23 mouse cellular contexts compared by ENCODE assay signal in the genomic region with DNA sequence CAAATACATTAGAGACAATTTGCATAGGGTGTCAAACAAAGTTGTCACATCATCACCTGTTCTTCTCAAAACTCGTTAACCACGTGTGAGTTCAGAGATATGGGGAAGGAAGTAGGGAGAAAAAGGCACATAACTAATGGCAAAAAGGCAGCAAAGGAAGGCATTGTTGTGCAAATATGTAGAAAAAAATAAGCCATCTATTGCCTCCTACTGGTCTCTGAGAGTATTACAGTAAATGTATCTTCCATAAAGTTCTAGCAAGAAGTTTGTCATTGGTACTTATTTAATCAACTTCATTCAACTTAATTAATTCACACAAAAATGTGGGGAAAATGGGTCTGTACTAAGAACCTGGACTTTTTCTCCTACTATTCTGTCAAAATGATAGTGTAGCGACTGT.
DNase-seq lines count a peak whose midpoint lies in the region; ATAC-seq and TF ChIP-seq lines count a peak whose summit lies in the region.
"Had no signal": no experiment of that assay in that cellular context is flagged by ENCODE, and none has a peak within 500 bp of the region (broad histone marks: within the 10 kb centered on the region; RNA-seq: fewer than 3 reads in every experiment).

No protein-coding gene starts in this region.

- H3K27me3 ChIP-seq in E14TG2a.4 (ENCODE audit: insufficient read depth, low read length) = no peaks in the 10 kb centered on the region
- H3K27me3 ChIP-seq: embryonic facial prominence, embryonic 12.5 days; forebrain, embryonic 13.5 days; heart, embryonic 12.5 days; limb, embryonic 13.5 days; liver, embryonic 15.5 days; Patski had no signal

- no peaks in the 10 kb centered on the region for H3K36me3 ChIP-seq in E14TG2a.4 (ENCODE audit: insufficient read depth, low read length)
- H3K36me3 ChIP-seq: embryonic facial prominence, embryonic 12.5 days; heart, embryonic 12.5 days; hindbrain, embryonic 10.5 days; limb, embryonic 13.5 days; liver, embryonic 15.5 days had no signal

- peak; percentile 61 for TF ChIP-seq CTCF in layer of hippocampus, adult 2 months (conservative IDR thresholded peaks at IDR 0.05)
- TF ChIP-seq CTCF in E14TG2a.4 (conservative IDR thresholded peaks at IDR 0.05; ENCODE audit: low read length) = peak; percentile 56

- DNase-seq in layer of hippocampus, adult 2 months (ENCODE audit: low spot score in 2 of 2) = no peak
- DNase-seq in layer of hippocampus, postnatal 14 days (ENCODE audit: low spot score in 2 of 2) = no peak
- peak; percentile 26 for DNase-seq in 416B (ENCODE audit: low read depth)
- peak; percentile 2 for DNase-seq in induced T-regulatory cell, adult 2 months (ENCODE audit: low read depth)
- DNase-seq in lung, postnatal 14 days = no peak
- DNase-seq: adrenal gland, adult 8-10 months; cerebellum, adult 11-12 months; cerebellum, postnatal 14 days; heart, postnatal 10 days; kidney, adult 11 months; kidney, postnatal 4 days had no signal

- ATAC-seq in frontal cortex, adult (ENCODE audit: low TSS enrichment) = no peak
- ATAC-seq: activated CD4-positive, CD25-positive, alpha-beta regulatory T cell, adult 4 months; forebrain, embryonic 13.5 days; hindbrain, embryonic 16.5 days; lung, postnatal 0 days; Patski had no signal

- peaks cover 6% of the 10 kb centered on the region; the same call in 1 of the 2 replicates for H3K4me1 ChIP-seq in E14TG2a.4 (replicated peaks; ENCODE audit: low read depth, low read length)
- H3K4me1 ChIP-seq: heart, embryonic 12.5 days; limb, embryonic 13.5 days; liver, embryonic 15.5 days had no signal

- H3K9me3 ChIP-seq in E14TG2a.4 (ENCODE audit: low read length) = no peaks in the 10 kb centered on the region
- H3K9me3 ChIP-seq: embryonic facial prominence, embryonic 12.5 days; forebrain, embryonic 13.5 days; heart, embryonic 12.5 days; hindbrain, embryonic 10.5 days; limb, embryonic 13.5 days; liver, embryonic 15.5 days had no signal

- H3K27ac ChIP-seq in layer of hippocampus, adult 2 months = no peak overlapping the region
- H3K27ac ChIP-seq: embryonic facial prominence, embryonic 12.5 days; forebrain, embryonic 13.5 days; hindbrain, embryonic 10.5 days; limb, embryonic 13.5 days; liver, embryonic 15.5 days had no signal

- H3K4me3 ChIP-seq in layer of hippocampus, adult 2 months = no peak overlapping the region
- H3K4me3 ChIP-seq in E14TG2a.4 (replicated peaks; ENCODE audit: low read length) = no peak overlapping the region
- H3K4me3 ChIP-seq: embryonic facial prominence, embryonic 12.5 days; forebrain, embryonic 13.5 days; heart, embryonic 12.5 days; hindbrain, embryonic 10.5 days; limb, embryonic 13.5 days; liver, embryonic 15.5 days had no signal

Comparison
In these comparisons a context has a peak if more than half of its experiments do, and no peak if none do; other contexts are left out.
1. DNase-seq: peak in 416B (single experiment) and induced T-regulatory cell, adult 2 months (single experiment); none in layer of hippocampus, adult 2 months (0 of 2), layer of hippocampus, postnatal 14 days (0 of 2) and lung, postnatal 14 days (single experiment).